ENCODE assay signal across 26 mouse cellular contexts in the genomic region with DNA sequence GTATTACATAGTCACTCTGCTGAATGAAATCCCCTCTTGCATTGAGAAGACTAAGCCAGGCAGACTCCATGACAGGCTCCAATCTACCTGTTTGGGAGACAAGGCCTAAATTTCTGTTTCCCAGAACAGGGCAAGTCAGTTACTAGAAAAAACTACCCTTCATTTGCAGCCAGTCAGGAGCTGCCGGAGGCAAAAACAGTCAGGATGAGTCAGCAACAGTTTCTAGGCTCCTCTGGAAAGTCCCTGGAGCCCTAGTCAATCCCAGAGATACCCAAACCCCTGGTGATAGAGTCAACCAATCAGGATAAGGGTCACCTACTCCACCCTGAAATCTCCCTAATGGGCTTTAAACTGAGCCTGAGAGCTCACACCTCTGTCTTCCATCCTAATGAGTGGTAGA.
A peak's percentile ranks its signal among the peaks of the same experiment; 100 is the strongest.
DNase-seq lines count a peak whose midpoint lies in the region; ATAC-seq and TF ChIP-seq lines count a peak whose summit lies in the region.
"Had no signal": no experiment of that assay in that cellular context is flagged by ENCODE, and none has a peak within 500 bp of the region (broad histone marks: within the 10 kb centered on the region; RNA-seq: fewer than 3 reads in every experiment).

No protein-coding gene starts in this region.

- H3K4me1 ChIP-seq in embryonic fibroblast, embryonic 13.5 days (ENCODE audit: control insufficient read depth, insufficient read depth, low read length), result no peaks in the 10 kb centered on the region
- no peaks in the 10 kb centered on the region for H3K4me1 ChIP-seq in hindbrain, embryonic 12.5 days
- H3K4me1 ChIP-seq in lung, postnatal 0 days (ENCODE audit: insufficient read depth, low read depth, low read length), result no peaks in the 10 kb centered on the region
- H3K4me1 ChIP-seq: embryonic facial prominence, embryonic 13.5 days; embryonic facial prominence, embryonic 15.5 days; forebrain, embryonic 10.5 days; forebrain, embryonic 12.5 days had no signal

- no peak for TF ChIP-seq EP300 in lung, postnatal 0 days (IDR thresholded peaks at IDR 0.05)

- no peak overlapping the region for H3K4me3 ChIP-seq in C2C12 (ENCODE audit: insufficient read depth, poor library complexity, severe bottlenecking)
- no peak overlapping the region for H3K4me3 ChIP-seq in embryonic fibroblast, embryonic 13.5 days (ENCODE audit: insufficient read depth, low read length)
- H3K4me3 ChIP-seq in hindbrain, embryonic 12.5 days, result no peak overlapping the region
- H3K4me3 ChIP-seq in lung, postnatal 0 days (ENCODE audit: low read depth, low read length), result no peak overlapping the region
- H3K4me3 ChIP-seq: embryonic facial prominence, embryonic 13.5 days; embryonic facial prominence, embryonic 15.5 days; forebrain, embryonic 10.5 days; forebrain, embryonic 12.5 days had no signal

- TF ChIP-seq CTCF in C2C12 (IDR thresholded peaks at IDR 0.05; ENCODE audit: control insufficient read depth, insufficient read depth, insufficient read length), result no peak
- no peak for TF ChIP-seq CTCF in embryonic fibroblast, embryonic 13.5 days (IDR thresholded peaks at IDR 0.05; ENCODE audit: borderline replicate concordance, insufficient read depth, low read length)
- TF ChIP-seq CTCF in lung, postnatal 0 days (IDR thresholded peaks at IDR 0.05), result no peak

- H3K9ac ChIP-seq in hindbrain, embryonic 12.5 days, result no peak overlapping the region
- no peak overlapping the region for H3K9ac ChIP-seq in lung, postnatal 0 days (replicated peaks; ENCODE audit: low read depth)
- H3K9ac ChIP-seq: embryonic facial prominence, embryonic 13.5 days; embryonic facial prominence, embryonic 15.5 days; forebrain, embryonic 12.5 days had no signal

- H3K36me3 ChIP-seq in C2C12 (ENCODE audit: control insufficient read depth, insufficient read depth), result no peaks in the 10 kb centered on the region
- no peaks in the 10 kb centered on the region for H3K36me3 ChIP-seq in hindbrain, embryonic 12.5 days
- no peaks in the 10 kb centered on the region for H3K36me3 ChIP-seq in lung, postnatal 0 days (ENCODE audit: insufficient read depth, low read length)
- H3K36me3 ChIP-seq: embryonic facial prominence, embryonic 13.5 days; embryonic facial prominence, embryonic 15.5 days; forebrain, embryonic 10.5 days; forebrain, embryonic 12.5 days; G1E had no signal

- H3K9me3 ChIP-seq in hindbrain, embryonic 12.5 days (replicated peaks), result no peaks in the 10 kb centered on the region
- no peaks in the 10 kb centered on the region for H3K9me3 ChIP-seq in lung, postnatal 0 days (ENCODE audit: low read length)
- H3K9me3 ChIP-seq: embryonic facial prominence, embryonic 13.5 days; embryonic facial prominence, embryonic 15.5 days; forebrain, embryonic 10.5 days; forebrain, embryonic 12.5 days had no signal

- no peaks in the 10 kb centered on the region for H3K79me3 ChIP-seq in C2C12 (ENCODE audit: low read depth)

- peak; percentile 14 for DNase-seq in Muller cell, postnatal 12 days (ENCODE audit: inconsistent ontology term)
- no peak for DNase-seq in lung, adult 18-20 months
- no peak for DNase-seq in lung, postnatal 0 days (ENCODE audit: low spot score)
- DNase-seq: adrenal gland, adult 2 months; adrenal gland, postnatal 10 days; adrenal gland, postnatal 25 days; B cell, adult 2 months; cerebellum, adult 11 months; cerebellum, adult 18-20 months; cerebellum, adult 8-10 months; cerebellum, adult 9-11 months; cerebellum, postnatal 14 days; cerebellum, postnatal 36 days; embryo, embryonic 11 days had no signal

- ATAC-seq in hindbrain, embryonic 12.5 days (ENCODE audit: low FRiP score), result no peak
- no peak for ATAC-seq in lung, postnatal 0 days
- ATAC-seq in activated CD4-positive, CD25-positive, alpha-beta regulatory T cell, adult 4 months, result no peak
- ATAC-seq: forebrain, embryonic 14.5 days; forebrain, embryonic 16.5 days; Patski had no signal

- no peak overlapping the region for H3K4me2 ChIP-seq in hindbrain, embryonic 12.5 days (replicated peaks)
- no peak overlapping the region for H3K4me2 ChIP-seq in lung, postnatal 0 days (replicated peaks; ENCODE audit: low read depth, low read length)
- H3K4me2 ChIP-seq: embryonic facial prominence, embryonic 13.5 days; embryonic facial prominence, embryonic 15.5 days; forebrain, embryonic 12.5 days had no signal

- no peaks in the 10 kb centered on the region for H3K27me3 ChIP-seq in C2C12 (ENCODE audit: control insufficient read depth, insufficient read depth, insufficient read length)
- no peaks in the 10 kb centered on the region for H3K27me3 ChIP-seq in hindbrain, embryonic 12.5 days
- no peaks in the 10 kb centered on the region for H3K27me3 ChIP-seq in lung, postnatal 0 days (replicated peaks; ENCODE audit: insufficient read depth, low read length)
- H3K27me3 ChIP-seq: embryonic facial prominence, embryonic 13.5 days; embryonic facial prominence, embryonic 15.5 days; forebrain, embryonic 12.5 days; Patski had no signal

- WGBS in hindbrain, embryonic 12.5 days, result 92% methylated on average over 1 of the region's 1 CpGs
- WGBS in lung, postnatal 0 days, result 68% methylated on average over 1 of the region's 1 CpGs

- no peak overlapping the region for H3ac ChIP-seq in C2C12 (ENCODE audit: control insufficient read depth, insufficient read length, low read depth)

- H3K79me2 ChIP-seq in C2C12 (ENCODE audit: control insufficient read depth, insufficient read depth), result no peaks in the 10 kb centered on the region

- H3K27ac ChIP-seq in embryonic fibroblast, embryonic 13.5 days (ENCODE audit: insufficient read depth, low read length), result peak overlapping the region; percentile 52; the same call in 1 of the 2 replicates
- no peak overlapping the region for H3K27ac ChIP-seq in hindbrain, embryonic 12.5 days
- H3K27ac ChIP-seq in lung, postnatal 0 days (ENCODE audit: low read length), result no peak overlapping the region
- H3K27ac ChIP-seq: embryonic facial prominence, embryonic 13.5 days; embryonic facial prominence, embryonic 15.5 days; forebrain, embryonic 10.5 days; forebrain, embryonic 12.5 days had no signal

- TF ChIP-seq POLR2A in embryonic fibroblast, embryonic 13.5 days (IDR thresholded peaks at IDR 0.05; ENCODE audit: low read depth, low read length), result no peak

TF ChIP-seq in C2C12, 6 proteins besides CTCF, POLR2A, EP300 and RAD21:
- peak; percentile 21 for TF ChIP-seq FOSL1 (IDR thresholded peaks at IDR 0.05; ENCODE audit: insufficient read depth, low read length, poor library complexity, severe bottlenecking)
- no peak for TF ChIP-seq USF1 (IDR thresholded peaks at IDR 0.05; ENCODE audit: low read depth)
